Mouse (Mus musculus) adipose tissue, adult 10 weeks (tissue): Measurements from ENCODE around the gene Tdpoz5. TPM values are rescaled to one million over a fixed set of nuclear protein-coding genes. Genes with fewer than 3 reads are reported as not detected.

Experiments used
- polyA plus RNA-seq: library from polyadenylated mRNA; stranded (reverse); fragments of 350-450 nt; fragmentation: Illumina TruSeq; extraction: RNeasy Lipid Tissue Mini Kit (QIAGEN cat#74804); gene quantifications from one replicate; pipeline ENCODE4 v1.2.3, GENCODE M21; 2014; ENCODE audit warnings: low read depth, low replicate concordance

Tdpoz5 gene
- not detected for polyA plus RNA-seq

DNA sequence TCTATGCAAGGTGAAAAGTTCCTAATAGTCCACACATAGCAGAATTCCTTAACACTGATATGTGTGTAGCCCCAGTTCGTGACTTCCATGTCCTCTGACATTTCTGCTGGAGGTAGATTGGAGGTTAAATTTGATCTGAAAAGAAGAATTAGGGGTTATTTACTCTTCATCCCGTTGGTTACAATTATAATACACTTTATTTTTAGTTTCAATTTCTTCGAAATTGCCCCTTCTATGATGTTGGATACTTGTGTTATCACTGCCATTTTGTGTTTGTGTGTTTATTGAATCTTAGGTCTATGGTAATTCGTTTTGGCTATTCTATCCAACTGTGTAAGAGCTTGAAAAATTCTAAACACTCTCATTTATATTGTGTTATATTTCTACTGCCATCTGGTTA lies at the start of gene Tdpoz5:
Tdpoz5 (minus strand) TSS at position 101 of the 400 bp plus-strand sequence.

DNA sequence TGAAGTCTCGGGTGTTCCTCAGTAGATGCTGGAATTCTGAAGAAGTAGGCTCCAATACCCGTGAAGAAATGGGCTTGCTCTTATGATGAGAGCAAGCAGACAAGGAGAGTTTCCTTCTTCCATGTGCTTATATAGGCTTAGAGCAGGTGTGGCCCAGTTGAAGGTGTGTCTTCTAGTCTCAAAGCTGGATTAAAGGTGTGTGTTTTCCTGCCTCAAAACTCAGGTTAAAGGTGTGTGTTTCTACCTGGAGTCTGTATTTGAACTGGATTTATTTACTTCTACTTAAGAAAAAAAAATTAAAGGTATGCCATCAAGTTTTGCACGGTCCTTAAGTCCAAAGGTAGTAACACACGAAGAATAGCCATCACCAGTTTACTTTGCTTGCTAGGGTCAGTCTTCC lies 17.7 kb downstream of the Tdpoz5 start, which contains the start of gene Gm9117:
Gm9117 (minus strand) TSS at position 101 of the 400 bp plus-strand sequence.

Other genes with a start within 250 kb of the Tdpoz5 start
- not detected for gene Gm5773, start 188.3 kb downstream of the Tdpoz5 start, polyA plus RNA-seq
- gene Tdpoz4, start 164.9 kb downstream of the Tdpoz5 start, polyA plus RNA-seq, result not detected
- gene Tdpoz3, start 135.3 kb downstream of the Tdpoz5 start, polyA plus RNA-seq, result not detected
- not detected for gene Gm9117, start 17.8 kb downstream of the Tdpoz5 start, polyA plus RNA-seq
- not detected for gene Gm9125, start 93.6 kb upstream of the Tdpoz5 start, polyA plus RNA-seq
- gene Gm10697, start 111.3 kb upstream of the Tdpoz5 start, polyA plus RNA-seq, result not detected
- gene Gm10696, start 216.9 kb upstream of the Tdpoz5 start, polyA plus RNA-seq, result not detected
- not detected for gene Gm5286, start 235.4 kb upstream of the Tdpoz5 start, polyA plus RNA-seq